Mouse (Mus musculus) embryonic facial prominence, embryonic 13.5 days (tissue): ENCODE data around the gene 1700084M14Rik. TPM values are rescaled to one million over a fixed set of nuclear protein-coding genes. Genes with fewer than 3 reads are reported as not detected.
"Not testable (repeated sequence)": the region's sequence is repeated elsewhere in the genome, so short reads cannot be mapped to it uniquely, and the experiment has no call there.

ENCODE experiments used
- ATAC-seq: fragments of 200-750 bp; cut with Nextera tagmentation; 2 replicates; pipeline ENCODE4 v1.8.0; 2017; ENCODE audit warnings: low read depth; ENCODE audit not compliant: insufficient number of reproducible peaks, insufficient read depth, low FRiP score, low TSS enrichment
- H3K27ac ChIP-seq: fragments of 300-500 bp; sonication (generic); 2 replicates; pipeline ENCODE4 v1.5.1; 2015; ENCODE audit warnings: moderate library complexity, mild to moderate bottlenecking, inconsistent platforms
- H3K27me3 ChIP-seq: fragments of 300-500 bp; sonication (generic); 2 replicates; pipeline ENCODE4 v1.6.1; 2015; ENCODE audit warnings: mild to moderate bottlenecking, inconsistent platforms
- H3K36me3 ChIP-seq: fragments of 300-500 bp; sonication (generic); 2 replicates; pipeline ENCODE4 v1.6.1; 2015; ENCODE audit warnings: mild to moderate bottlenecking, inconsistent platforms
- H3K4me1 ChIP-seq: fragments of 300-500 bp; sonication (generic); 2 replicates; pipeline ENCODE4 v1.6.1; 2015; ENCODE audit warnings: inconsistent platforms
- H3K4me2 ChIP-seq: fragments of 300-500 bp; sonication (generic); 2 replicates; pipeline ENCODE4 v1.6.1; 2015; ENCODE audit warnings: moderate library complexity, mild to moderate bottlenecking, inconsistent platforms
- H3K4me3 ChIP-seq: fragments of 300-500 bp; sonication (generic); 2 replicates; pipeline ENCODE4 v1.5.1; 2015; ENCODE audit warnings: mild to moderate bottlenecking, inconsistent platforms
- H3K9ac ChIP-seq: fragments of 300-500 bp; sonication (generic); 2 replicates; pipeline ENCODE4 v1.6.1; 2015; ENCODE audit warnings: mild to moderate bottlenecking, inconsistent platforms
- H3K9me3 ChIP-seq: fragments of 300-500 bp; sonication (generic); 2 replicates; pipeline ENCODE4 v1.6.1; 2016; ENCODE audit warnings: inconsistent platforms
- WGBS: fragments of 180-500 bp; shearing (Covaris S2); methylation state at CpG from one replicate; pipeline ENCODE4 v1.1.7; 2015; ENCODE audit warnings: mixed read lengths; 5-methylcytosine and 5-hydroxymethylcytosine counted together
- polyA plus RNA-seq: library from polyadenylated mRNA; unstranded; fragments of >200 nt; fragmentation: Nextera tagmentation; extraction: Ambion mirVana; gene quantifications from 2 replicates; pipeline ENCODE4 v1.2.1, GENCODE M21; 2015

Gene 1700084M14Rik
- not detected in 2 replicates for polyA plus RNA-seq

- not testable (repeated sequence) for H3K4me2 ChIP-seq, H3K4me1 ChIP-seq, H3K27me3 ChIP-seq, H3K9ac ChIP-seq, H3K27ac ChIP-seq, ATAC-seq, H3K36me3 ChIP-seq, H3K4me3 ChIP-seq, H3K9me3 ChIP-seq
- WGBS: 84% methylated on average over 3 of the region's 3 CpGs
Measured at GRCm38 (mm10) chrX:91575811-91576210, at the start of gene 1700084M14Rik. Gene 1700084M14Rik, minus strand, starts transcription at chrX:91575911.

Other genes starting within 250 kb of the 1700084M14Rik start
- not detected in 2 replicates for gene Mageb2, start 244.2 kb downstream of the 1700084M14Rik start, polyA plus RNA-seq
- not detected in 2 replicates for gene Gm5072, start 183.4 kb downstream of the 1700084M14Rik start, polyA plus RNA-seq
- gene Gm8914, start 95.8 kb downstream of the 1700084M14Rik start, polyA plus RNA-seq: not detected in 2 replicates
- gene Gm14781, start 56.3 kb upstream of the 1700084M14Rik start, polyA plus RNA-seq: not detected in 2 replicates
- gene Mageb5, start 207.1 kb upstream of the 1700084M14Rik start, polyA plus RNA-seq: not detected in 2 replicates